Mouse (Mus musculus) ES-Bruce4 (cell line): Measurements from ENCODE around the gene Srek1. TPM values are rescaled to one million over a fixed set of nuclear protein-coding genes. Genes with fewer than 3 reads are reported as not detected.

Experiments
- H3K27ac ChIP-seq: 2 replicates; pipeline ENCODE4 v1.5.1; 2012; ENCODE audit warnings: low read length, inconsistent platforms; ENCODE audit not compliant: insufficient read depth
- H3K27me3 ChIP-seq: 2 replicates; pipeline ENCODE4 v1.6.1; 2012; ENCODE audit warnings: mild to moderate bottlenecking, low read length, inconsistent platforms; ENCODE audit not compliant: control insufficient read depth, poor library complexity, insufficient read depth, severe bottlenecking
- H3K36me3 ChIP-seq: 2 replicates; pipeline ENCODE4 v1.6.1; 2012; ENCODE audit warnings: inconsistent platforms, mild to moderate bottlenecking, low read length, moderate library complexity; ENCODE audit not compliant: control insufficient read depth, poor library complexity, insufficient read depth, severe bottlenecking
- H3K4me1 ChIP-seq: one replicate; pipeline ENCODE4 v1.8.1; 2011; ENCODE audit warnings: low read length; ENCODE audit not compliant: control insufficient read depth, insufficient read depth
- H3K4me3 ChIP-seq: 2 replicates; pipeline ENCODE4 v1.5.1; 2011; ENCODE audit warnings: low read depth, mild to moderate bottlenecking, low read length
- H3K9ac ChIP-seq: 2 replicates; pipeline ENCODE4 v1.6.1; 2012; ENCODE audit warnings: low read depth, mild to moderate bottlenecking, inconsistent platforms; ENCODE audit not compliant: poor library complexity, severe bottlenecking
- H3K9me3 ChIP-seq: replicated peaks from 2 replicates; pipeline ENCODE4 v1.6.1; 2012; ENCODE audit warnings: mild to moderate bottlenecking, low read length, inconsistent platforms; ENCODE audit not compliant: control insufficient read depth, poor library complexity, insufficient read depth, severe bottlenecking
- CTCF ChIP-seq: IDR thresholded peaks from one replicate; pipeline ENCODE4 v1.8.1; 2011; ENCODE audit warnings: low read depth, low read length
- EP300 ChIP-seq: IDR thresholded peaks from 2 replicates; pipeline ENCODE4 v1.6.1; 2011; ENCODE audit warnings: low read depth, low read length; ENCODE audit not compliant: insufficient read depth
- POLR2A ChIP-seq: IDR thresholded peaks from one replicate; pipeline ENCODE4 v1.8.1; 2011; ENCODE audit warnings: low read length; ENCODE audit not compliant: insufficient read depth
- polyA plus RNA-seq: library from polyadenylated mRNA; stranded (reverse); fragments of >200 nt; gene quantifications from 2 replicates; pipeline ENCODE4 v1.2.4, GENCODE M21; 2011; ENCODE audit warnings: low read depth; ENCODE audit not compliant: missing spikeins, insufficient read depth, insufficient read length

The Srek1 gene
- polyA plus RNA-seq, 1 experiment, result 122 TPM

- Histone ChIP-seq H3K36me3 (no peaks in the 10 kb centered on the region; the same call in 1 of the 2 replicates), H3K9ac (peak overlapping the region; percentile 92), H3K27ac (peak overlapping the region; percentile 83), H3K9me3 (no peaks in the 10 kb centered on the region), H3K27me3 (no peaks in the 10 kb centered on the region), H3K4me1 (peaks cover 1% of the 10 kb centered on the region), H3K4me3 (peak overlapping the region; percentile 97)
- TF ChIP-seq EP300, result no peak
- TF ChIP-seq CTCF, result no peak
- no peak for TF ChIP-seq POLR2A
Measured at GRCm38 (mm10) chr13:103773407-103774118, 845 bp downstream of the Srek1 start.

GRCm38 (mm10) chr13:103772917-103773316 lies 1.5 kb downstream of the Srek1 start:
- no peaks in the 10 kb centered on the region for H3K9me3 ChIP-seq
- no peaks in the 10 kb centered on the region for H3K27me3 ChIP-seq
- peak overlapping the region; percentile 97 for H3K4me3 ChIP-seq
- H3K27ac ChIP-seq, result no peak overlapping the region
- H3K36me3 ChIP-seq, result no peaks in the 10 kb centered on the region; the same call in 1 of the 2 replicates
- no peak for TF ChIP-seq EP300
- H3K4me1 ChIP-seq, result peaks cover 1% of the 10 kb centered on the region
- H3K9ac ChIP-seq, result peak overlapping the region; percentile 92

- H3K27me3 ChIP-seq, result no peaks in the 10 kb centered on the region
- H3K27ac ChIP-seq, result no peak overlapping the region
- H3K9me3 ChIP-seq, result no peaks in the 10 kb centered on the region
- H3K4me3 ChIP-seq, result no peak overlapping the region
- H3K4me1 ChIP-seq, result peaks cover 1% of the 10 kb centered on the region
- no peak for TF ChIP-seq EP300
- TF ChIP-seq CTCF, result no peak
- no peak for TF ChIP-seq POLR2A
- no peak overlapping the region; the same call in 1 of the 2 replicates for H3K9ac ChIP-seq
- H3K36me3 ChIP-seq, result peaks cover 4% of the 10 kb centered on the region
Measured at GRCm38 (mm10) chr13:103770821-103771220, 3.6 kb downstream of the Srek1 start.

GRCm38 (mm10) chr13:103767935-103768334 lies 6.5 kb downstream of the Srek1 start:
- Histone ChIP-seq H3K9me3 (no peaks in the 10 kb centered on the region), H3K4me3 (no peak overlapping the region)

GRCm38 (mm10) chr13:103763640-103764039 lies 10.8 kb downstream of the Srek1 start:
- no peaks in the 10 kb centered on the region for H3K4me1 ChIP-seq
- no peak overlapping the region for H3K4me3 ChIP-seq
- H3K27me3 ChIP-seq, result no peaks in the 10 kb centered on the region
- no peaks in the 10 kb centered on the region for H3K9me3 ChIP-seq
- no peak overlapping the region for H3K9ac ChIP-seq
- H3K27ac ChIP-seq, result no peak overlapping the region
- peaks cover 33% of the 10 kb centered on the region for H3K36me3 ChIP-seq
- no peak for TF ChIP-seq EP300
- TF ChIP-seq CTCF, result no peak
- no peak for TF ChIP-seq POLR2A

More at GRCm38 (mm10) chr13:103767935-103768334, 6.5 kb downstream of the Srek1 start:
- Histone ChIP-seq H3K27me3 (no peaks in the 10 kb centered on the region), H3K9ac (no peak overlapping the region), H3K4me1 (peaks cover under 1% of the 10 kb centered on the region), H3K27ac (no peak overlapping the region), H3K36me3 (peaks cover 13% of the 10 kb centered on the region)
- TF ChIP-seq POLR2A (no peak), EP300 (no peak), CTCF (no peak)

- Histone ChIP-seq H3K4me3 (no peak overlapping the region), H3K9me3 (no peaks in the 10 kb centered on the region), H3K27me3 (no peaks in the 10 kb centered on the region), H3K4me1 (no peaks in the 10 kb centered on the region), H3K36me3 (peaks cover 37% of the 10 kb centered on the region), H3K9ac (no peak overlapping the region), H3K27ac (no peak overlapping the region)
- no peak for TF ChIP-seq POLR2A
- TF ChIP-seq EP300, result no peak
- no peak for TF ChIP-seq CTCF
Measured at GRCm38 (mm10) chr13:103761971-103762370, 12.4 kb downstream of the Srek1 start.
